Mouse (Mus musculus) right cerebral cortex, adult 2 months (tissue): Measurements from ENCODE around the gene Pax8.

Source experiments
- DNase-seq, 2 experiments: peaks; one replicate each; pipeline ENCODE4 v3.0.0; 2021 to 2022; ENCODE audit warnings: low spot score in 2 of 2

The Pax8 gene

DNA sequence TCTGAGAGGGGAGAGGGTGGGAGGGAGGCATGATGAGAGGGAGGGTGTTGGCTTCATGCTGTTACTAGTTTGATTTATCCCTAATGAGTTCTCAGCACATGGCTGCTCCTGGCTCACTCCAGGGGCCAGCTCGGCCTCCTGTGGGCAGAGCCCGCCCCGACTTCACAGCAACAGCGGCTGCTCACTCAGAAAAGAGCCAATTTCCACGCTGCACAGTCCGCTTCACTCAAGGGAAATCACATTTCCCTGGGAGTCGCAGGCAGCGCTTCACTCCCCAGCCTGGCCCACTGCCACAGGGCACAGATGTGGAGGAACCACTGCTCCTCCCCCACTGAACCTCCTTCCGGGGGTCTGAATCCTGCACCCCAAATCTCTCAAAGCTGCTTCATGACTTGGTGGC, 58.7 kb downstream of the Pax8 start:
- DNase-seq = no peak

DNA sequence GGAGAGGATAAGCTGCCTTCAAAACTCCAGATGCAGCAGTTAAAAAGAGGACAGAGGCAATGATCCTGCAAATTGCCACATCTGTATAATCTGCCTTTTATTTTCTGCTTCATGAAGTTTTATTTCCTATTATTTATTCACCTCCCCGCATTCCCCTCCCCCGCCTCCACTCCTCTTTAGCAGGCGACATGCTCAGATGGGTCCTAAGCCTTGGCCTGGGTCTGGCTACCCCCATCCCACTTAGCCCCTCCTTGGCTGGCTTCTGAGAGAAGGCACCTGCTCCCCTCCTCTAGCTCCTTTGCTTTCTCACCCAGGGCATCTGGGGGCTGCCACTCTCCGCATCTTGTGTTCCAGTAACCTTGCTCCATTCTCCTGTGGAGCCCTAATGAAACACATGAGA, 61.7 kb downstream of the Pax8 start:
- no peak for DNase-seq

DNA sequence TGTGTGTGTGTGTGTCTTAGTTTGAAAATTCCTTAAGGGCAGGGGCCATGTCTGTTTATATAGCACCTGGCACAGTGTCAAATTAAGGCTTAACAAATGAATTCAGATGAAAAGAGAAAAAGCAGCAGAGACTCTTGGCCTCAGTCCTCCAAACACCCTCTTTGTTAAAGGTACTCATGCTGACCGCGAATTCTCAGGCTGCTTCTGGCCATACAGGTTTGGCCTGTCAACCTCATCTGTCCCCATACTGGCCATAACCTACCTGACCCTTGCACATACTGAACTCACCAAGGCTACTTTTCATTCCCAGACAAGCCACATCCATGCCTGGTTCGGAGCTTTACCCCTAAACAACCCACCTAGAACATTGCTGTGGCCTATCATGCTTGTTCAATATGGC, 62.2 kb downstream of the Pax8 start:
- no peak for DNase-seq

DNA sequence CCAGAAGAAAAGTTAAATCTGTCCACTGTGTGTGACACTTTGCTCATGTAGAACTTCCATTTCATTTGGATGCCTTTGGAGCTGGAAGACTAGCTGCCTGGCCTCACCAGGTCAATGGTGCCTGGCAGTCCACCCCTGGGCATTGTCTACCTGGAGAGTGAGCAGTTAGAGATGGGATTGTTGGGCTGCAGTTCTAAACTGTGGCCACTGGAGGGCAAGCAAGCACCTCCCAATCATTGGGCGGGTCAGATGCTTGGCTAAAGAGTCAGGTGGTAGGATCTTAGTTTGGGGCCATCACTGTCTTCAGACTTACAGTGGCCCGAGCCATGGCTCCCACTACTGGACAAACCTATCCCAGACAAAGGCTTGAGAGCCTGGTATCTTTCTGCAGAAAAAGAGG, 66.2 kb downstream of the Pax8 start:
- peak; percentile 61 to 81 for DNase-seq

DNA sequence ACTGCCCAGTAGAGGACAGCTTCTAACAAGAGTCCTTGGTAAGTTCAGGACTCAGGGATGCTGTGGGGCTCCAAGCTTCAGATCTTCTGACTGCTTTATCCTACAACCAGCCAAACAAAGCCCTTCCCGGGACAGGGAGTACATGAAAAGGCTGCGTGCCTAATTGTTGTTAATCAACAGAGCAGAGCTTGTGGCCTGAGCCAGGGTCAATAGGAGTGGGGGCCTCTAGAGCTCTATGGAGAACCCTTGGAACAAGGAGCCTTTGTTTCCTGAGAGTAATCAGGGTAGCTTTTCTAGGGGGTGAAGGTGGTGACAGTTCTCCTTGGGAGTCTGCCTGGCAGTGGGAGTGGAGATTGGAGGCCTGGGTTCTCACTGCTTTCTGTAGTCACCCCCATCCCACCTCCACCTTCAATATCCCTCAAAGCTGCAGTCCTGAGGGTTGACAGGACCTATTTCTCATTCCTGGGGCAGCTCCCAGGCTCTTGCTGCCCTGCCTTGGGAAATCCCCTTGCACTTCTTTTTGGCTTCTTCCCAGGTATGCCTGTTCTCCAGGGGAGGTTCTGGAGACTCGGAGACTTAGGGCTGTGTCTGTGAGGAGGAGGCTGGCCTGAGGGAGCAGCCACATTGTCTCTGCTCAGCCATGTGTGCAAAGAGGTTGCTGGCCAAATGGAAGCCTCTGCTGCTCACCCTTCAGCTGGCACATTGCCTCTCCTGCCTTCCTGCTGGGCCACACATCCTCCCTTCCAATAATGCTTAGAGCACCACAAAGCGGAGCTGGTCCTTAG, 67.5 kb downstream of the Pax8 start:
- DNase-seq = no peak

DNA sequence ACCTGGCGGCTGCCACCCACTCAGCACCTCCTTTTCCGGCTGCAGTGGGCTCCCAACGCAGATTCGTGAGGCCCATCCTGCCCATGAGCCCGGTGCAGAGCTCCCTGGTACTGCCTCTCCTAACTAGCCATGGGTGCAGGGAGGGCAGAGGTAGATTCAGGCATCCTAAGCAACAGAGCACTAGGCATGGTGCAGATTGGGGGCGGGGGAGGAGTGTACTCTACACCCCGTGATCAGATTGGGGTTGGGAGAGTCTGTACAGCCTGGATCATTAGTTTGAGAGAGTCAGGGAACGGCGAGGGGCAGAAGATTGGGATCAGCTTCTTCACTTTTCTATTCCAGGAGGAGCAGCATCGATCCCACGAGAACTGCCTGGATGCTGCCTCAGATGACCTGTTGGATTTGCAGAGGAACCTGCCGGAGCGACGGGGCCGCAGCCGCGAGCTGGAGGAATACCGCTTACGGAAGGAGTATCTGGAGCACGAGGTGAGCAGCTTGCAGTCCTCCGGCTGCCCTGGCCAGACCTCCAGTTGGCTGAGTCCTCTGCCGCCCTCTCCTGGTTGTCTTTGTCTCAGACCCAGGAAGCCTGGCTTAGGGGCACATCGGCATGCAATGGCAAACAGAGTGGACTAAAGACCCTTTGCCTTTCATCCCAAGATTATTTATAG, 69.9 kb downstream of the Pax8 start:
- peak; percentile 54 to 60 for DNase-seq

DNA sequence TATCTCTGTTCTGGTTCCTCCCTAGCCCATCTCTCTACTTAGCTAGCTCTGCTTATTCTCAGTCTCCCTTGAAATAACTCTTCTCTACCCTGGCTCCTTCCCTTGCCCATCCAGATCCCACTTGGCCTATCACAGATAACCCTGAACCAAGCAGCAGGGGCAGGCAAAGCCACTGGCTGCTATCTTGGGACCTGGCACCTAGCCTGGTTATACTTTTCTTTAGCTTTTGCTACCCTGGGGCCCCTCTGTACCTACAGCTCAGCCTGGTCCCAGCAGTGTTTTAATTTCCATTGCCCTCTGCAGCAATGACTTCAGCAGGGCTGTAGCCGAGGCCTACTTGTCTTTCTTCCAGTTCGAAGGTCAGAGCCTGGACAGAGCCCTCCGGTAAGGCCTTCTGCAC, 74.7 kb downstream of the Pax8 start:
- no peak for DNase-seq

DNA sequence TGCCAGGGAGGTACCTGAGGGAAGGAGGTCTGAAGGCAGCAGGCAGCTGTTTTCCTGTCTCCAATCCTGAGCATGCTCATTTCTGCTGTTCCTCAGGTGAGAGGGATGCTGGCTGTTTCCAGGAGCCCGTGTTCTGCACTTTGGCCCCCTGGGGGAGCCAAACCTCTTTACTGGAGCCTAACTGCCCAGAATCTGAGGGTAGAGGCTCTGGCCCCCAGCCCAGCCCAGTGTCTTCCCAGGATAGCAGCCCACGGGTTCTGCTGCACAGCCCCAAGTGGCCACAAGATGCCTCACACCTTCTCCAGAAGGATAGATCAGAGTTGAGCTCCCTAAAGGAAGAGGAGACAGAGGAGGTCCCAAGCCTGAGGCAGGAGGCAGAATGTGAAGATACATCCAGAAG, 78.3 kb downstream of the Pax8 start:
- no peak for DNase-seq

DNA sequence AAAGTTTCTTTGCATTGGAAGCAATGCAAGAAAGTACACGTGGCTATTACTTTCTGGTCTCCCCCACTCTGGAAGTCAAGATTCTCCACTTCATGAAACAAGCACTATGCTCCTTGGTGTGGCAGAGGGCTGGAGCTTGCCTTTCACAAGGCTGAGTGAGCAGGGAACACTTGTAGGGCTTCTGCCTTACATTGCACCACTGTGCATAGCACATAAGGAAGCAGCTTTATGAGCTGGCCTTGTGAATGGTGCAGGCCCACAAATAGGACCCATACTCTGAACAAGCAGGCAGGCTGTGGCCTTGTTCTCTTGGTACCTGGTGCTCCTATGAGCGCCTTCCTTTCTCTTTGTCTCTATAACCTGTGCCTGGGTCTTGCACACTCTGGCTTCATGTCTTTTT, 82.1 kb downstream of the Pax8 start:
- DNase-seq = no peak

DNA sequence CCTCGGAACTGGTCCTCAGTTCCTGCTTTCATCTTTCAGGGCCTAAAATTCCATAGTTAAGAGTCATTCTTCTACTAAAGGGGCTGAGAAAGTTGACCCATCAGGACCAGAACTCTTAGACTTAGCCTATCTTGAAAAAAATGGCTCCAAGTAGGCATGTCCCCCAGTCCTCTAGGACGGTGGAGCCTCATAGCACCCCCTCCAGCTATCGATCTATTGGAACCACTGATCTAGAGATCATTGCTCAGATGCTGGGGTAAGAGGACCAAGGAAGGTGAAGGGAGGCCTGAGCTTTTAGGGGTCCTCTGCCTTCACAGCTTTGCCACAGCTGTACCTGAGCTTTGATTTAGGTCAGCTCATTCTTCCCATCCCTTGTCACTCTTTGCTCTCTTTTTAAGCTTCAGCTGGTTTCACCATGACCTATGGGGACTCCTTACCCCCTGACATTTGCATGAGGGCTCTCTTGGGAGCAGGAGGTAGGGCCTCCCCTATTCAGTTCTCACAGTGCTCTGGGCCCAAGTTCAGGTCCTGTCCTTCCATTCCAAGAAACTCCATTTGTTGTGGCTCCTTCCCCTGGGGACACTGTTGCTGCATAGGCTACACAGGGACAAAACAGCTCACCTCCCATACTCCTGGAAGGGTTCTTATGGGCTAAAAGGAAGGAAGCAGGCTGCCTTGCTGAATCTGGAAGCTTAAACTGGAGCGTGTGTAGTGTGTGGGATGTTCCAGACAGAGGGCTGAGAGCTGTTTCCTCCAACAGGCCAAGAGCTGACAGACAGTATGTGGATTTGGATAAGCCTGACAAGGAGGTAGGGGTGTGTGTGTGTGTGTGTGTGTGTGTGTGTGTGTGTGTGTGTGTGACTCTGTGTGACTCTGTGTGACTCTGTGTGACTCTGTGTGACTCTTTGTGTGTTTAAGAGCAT, 87.8 kb downstream of the Pax8 start:
- DNase-seq = peak; percentile 33 to 34

DNA sequence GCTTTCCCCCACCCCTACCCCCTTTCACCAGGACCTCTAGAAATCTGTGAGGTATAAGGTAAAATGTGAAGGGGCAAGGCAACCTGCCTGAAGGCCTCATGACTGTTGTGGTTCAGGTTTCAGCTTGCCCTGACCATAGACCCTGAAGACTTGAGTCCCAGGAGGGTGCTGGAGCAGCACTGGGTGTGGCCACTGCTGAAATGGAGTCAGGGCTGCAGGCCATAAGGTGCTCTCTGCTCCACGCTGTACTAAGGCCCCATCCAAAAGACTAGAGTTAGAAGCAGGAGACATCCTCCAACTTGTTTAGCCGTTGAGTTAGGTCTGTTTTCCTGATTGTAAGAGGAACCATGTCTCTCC, 88.5 kb downstream of the Pax8 start:
- no peak for DNase-seq

DNA sequence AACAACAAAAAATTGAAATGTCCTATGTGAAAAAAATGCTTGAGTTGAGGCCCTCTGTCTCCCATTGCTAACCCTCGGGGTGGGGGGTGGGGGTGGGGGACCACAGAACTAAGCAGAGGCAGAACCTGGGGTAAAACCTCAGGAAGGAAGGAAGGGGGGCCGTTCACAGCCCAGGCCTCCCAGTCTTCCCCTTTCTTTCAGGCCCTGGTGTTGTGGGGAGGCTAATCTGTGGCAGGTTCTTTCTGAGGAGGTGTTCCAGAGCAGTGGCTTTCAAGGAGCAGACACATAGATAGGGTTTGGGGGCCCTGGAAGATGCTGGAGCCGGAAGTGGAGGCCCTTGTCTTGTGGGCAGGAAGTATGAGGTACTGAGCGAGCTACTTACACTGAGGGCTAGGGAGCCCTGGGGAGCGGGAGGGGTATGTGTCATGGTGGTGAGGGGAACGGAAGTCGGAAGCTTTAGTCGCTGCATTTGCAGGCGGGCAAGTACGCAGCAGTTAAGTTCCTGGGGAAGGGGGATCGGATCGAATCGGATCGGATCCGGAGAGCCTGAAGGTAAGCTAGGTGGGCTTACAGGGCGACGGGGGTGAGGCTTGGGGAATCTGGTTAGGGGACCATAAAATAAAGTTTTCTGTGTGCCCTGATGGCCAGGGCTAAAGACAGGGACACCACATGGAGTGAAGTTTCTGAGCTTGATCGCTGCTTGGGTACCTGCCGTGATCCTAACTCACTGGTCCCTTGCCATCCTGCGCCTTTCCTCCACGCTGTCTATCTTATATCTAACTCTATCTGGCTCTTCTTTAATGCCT, 89.0 kb downstream of the Pax8 start:
- DNase-seq = no peak

DNA sequence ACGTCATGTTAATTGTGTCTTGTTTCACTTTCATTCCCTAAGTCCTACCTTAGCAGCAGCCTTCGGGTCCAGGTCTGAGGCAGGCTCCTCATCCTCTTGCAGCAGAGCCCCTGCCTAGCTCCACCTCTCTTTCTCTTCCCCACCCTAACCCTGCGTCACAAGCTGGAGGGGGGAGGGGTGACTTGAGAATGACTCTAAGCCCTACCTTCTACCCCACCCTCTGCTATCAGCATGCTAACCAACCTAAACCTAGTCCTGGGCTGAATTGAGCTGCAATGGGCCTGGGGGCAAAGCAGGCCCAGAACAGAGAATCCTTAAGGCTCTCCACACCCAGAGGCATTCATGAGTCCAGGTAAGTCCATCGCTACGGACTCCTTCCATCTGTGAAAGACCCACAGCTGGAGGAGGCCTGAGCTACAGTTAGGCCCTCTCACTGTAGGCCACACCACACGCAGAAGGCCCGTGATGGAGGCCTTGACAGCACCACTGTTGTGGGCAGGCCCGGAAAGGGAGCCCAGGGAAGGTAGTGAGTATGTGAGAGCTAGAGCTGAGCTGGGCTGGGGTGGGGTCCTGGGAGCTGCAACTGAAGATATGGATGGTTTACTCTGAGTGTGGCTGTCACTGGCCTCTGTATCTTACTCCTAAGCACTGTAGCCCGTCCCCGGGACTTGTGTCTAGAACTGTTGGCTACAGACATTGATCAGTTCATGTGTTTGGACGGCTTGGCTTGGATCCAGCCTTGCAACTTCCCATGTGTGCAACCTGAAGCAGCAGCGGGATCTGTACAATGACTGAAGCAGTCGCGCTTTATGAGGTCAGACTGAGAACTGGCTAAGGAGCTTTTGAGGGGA, 90.1 kb downstream of the Pax8 start:
- no peak for DNase-seq

DNA sequence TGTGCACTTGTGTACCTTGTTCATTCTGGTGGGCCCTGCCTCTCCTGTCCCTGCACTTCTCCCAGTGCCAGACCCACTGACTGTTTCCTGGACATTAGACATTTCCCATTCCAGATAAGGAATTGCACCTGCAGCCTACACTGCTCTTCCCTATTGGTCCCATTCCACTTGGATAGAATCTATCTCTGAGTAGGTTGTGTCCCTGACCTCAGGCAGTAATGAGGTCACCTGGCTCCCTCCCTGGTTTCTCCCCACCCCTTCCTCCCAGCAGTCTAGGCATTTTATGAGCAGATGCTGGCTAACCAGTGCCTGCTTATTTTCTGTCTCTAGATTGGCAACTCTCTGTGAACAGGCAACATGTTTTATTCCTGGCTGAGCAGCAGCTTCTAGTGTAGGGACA, 91.0 kb downstream of the Pax8 start:
- DNase-seq = no peak

DNA sequence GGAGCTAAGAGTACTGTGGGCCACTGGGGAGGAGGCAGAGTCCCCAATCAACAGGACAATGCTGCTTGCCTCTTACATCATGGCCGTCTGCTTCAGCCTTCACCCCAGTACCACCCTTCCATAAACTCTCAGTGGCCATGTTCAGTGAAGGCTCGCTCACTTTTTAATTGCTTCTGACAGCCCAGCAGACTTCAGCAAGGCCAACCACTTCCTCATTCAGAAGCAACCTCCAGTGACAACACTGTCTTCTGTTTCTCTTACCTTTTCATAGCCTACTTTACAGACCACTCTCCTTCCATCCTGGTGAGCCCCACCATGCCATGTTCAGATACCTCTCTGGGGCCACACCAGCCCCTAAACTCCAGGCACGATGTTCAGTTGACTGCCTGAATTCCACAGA, 91.8 kb downstream of the Pax8 start:
- no peak for DNase-seq

DNA sequence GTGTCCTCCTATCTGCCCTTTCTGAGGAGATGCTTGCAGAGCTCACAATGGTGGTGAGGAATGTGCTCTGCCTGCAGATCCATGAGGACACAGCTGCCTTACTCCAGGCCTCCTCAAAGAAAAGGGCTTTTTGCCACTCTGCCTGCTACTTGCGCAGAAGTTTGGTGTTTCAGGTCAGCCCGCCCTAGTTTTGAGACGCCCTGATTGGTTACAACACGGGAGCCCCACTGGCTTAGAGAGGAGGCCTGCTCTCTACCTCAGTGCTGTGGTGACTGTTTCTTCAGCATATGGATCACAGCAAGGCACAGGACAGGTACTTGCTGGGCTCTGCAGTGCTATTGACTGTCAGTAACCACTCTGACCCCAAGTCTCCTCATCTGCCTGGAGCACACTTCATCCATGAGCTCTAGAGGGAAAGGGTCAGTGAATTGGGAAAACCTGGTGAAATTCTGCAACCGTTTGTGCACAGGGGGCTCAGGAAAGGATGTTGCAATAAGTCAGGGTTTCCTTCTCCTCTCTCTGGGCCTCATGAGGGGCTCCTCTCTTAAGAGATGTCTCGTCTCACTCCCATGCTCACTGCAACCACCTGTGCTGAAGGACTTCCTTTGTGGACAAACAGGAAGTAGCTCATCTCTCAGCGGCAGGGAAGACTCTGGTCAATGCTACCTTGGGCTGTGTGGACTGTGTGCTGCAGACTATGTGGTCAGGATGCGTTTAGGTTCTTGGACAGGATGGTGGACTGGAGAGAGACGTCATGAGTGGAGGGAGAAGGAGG, 92.8 kb downstream of the Pax8 start:
- no peak for DNase-seq

DNA sequence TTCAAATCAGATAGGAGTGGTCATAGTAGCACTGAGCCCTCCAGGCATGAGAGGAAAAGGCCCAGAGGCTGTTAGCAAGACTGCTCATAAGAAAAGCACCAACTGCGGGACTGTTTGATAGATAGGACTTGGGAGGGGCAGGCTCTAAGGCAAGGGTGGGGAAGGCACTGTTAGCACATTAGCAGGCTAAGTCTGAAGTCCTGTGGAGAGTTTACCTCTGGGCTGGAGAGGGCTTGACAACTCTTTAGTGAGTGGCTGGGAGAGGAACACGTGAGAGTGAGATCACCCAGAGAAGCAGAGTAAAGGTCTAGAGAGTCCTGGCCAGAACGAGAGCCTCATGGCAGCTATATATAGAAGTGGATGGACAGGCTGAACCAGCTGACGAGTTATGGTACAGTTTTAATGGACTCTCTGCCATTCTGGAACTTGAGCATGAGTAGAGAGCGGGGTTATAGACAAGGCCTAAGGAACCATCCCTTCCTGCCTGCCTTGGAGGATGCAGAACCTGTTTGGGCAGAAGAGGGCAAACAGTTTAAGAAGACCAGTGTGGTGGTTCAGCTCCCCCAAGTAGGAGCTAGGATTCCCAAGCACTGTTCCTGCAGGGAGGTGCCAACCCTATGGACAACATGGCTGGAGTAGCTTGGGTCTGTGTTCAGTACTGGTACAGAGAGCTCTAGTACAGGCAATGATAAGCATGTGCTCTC, 96.5 kb downstream of the Pax8 start:
- no peak for DNase-seq
